Mouse (Mus musculus) lung, postnatal 14 days (tissue): ENCODE data around the gene Rasgrp2.

Experiments used
- DNase-seq: peaks from one replicate; pipeline ENCODE4 v3.0.0; 2021

The Rasgrp2 gene

GRCm38 (mm10) chr19:6399285-6400095 lies at the start of gene Rasgrp2:
Gene Rasgrp2 (plus strand): TSS chr19:6399340.
- peak; percentile 78 for DNase-seq

DNA sequence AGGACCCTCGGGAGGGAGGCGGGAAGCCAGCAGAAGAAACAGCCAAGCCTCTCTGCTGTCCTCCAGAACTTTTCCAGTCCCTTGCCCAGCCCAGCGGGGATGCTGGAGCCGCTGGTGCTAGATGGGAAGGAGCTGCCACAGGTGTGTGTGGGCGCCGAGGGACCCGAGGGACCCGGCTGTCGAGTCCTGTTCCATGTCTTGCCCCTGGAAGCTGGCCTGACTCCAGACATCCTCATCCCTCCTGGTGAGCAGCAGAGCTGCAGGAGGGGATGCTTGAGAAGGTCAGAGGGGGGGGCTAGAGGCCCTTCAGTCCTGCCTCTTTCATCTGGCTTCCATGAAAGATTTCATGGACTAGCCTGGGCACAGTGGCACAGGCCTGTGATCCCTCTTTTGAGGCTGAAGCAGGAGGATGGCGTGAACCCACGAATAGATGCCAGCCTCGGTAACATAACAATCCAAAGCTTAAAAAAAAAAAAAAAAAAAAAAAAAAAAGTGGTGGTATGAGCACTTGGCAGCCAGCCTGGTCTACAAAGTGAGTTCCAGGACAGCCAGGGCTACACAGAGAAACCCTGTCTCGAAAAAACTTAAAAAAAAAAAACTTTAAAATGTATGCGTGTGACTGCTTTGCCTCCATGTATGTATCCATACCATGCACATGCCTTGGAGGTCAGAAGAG lies 47.6 kb upstream of the Rasgrp2 start:
- no peak for DNase-seq

- no peak for DNase-seq
Observed at GRCm38 (mm10) chr19:6352107-6352505, 47.0 kb upstream of the Rasgrp2 start.

GRCm38 (mm10) chr19:6354030-6354429 lies 45.1 kb upstream of the Rasgrp2 start:
- DNase-seq: no peak

GRCm38 (mm10) chr19:6361291-6361690 lies 37.8 kb upstream of the Rasgrp2 start:
- no peak for DNase-seq

- no peak for DNase-seq
Observed at GRCm38 (mm10) chr19:6363091-6363410, 36.1 kb upstream of the Rasgrp2 start.

- peak; percentile 100 for DNase-seq
Observed at GRCm38 (mm10) chr19:6363411-6364240, 35.5 kb upstream of the Rasgrp2 start, which contains the start of gene Sf1. Gene Sf1 (plus strand): TSS chr19:6363690.

GRCm38 (mm10) chr19:6364317-6364725 lies 34.8 kb upstream of the Rasgrp2 start:
- DNase-seq: peak; percentile 94

- no peak for DNase-seq
Observed at GRCm38 (mm10) chr19:6364842-6365241, 34.3 kb upstream of the Rasgrp2 start.

DNA sequence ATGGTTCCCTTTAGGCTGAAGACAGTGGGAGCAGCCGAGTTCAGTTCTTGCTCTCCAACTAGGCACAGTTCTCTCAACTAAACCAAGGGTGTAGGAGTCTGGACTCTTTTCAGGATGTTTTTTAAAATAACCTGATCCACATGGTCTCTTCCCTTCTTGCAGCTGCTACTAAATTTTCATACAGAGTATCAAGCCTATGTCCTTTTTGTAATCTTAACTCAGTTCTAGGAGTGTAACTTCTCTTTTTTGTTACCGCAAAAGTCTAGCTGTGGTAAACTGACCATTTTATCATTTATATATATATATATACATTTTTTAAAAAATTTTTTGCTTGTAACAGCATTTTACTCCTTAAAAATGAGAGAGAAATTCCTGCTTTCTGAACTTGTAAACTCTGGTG lies 29.0 kb upstream of the Rasgrp2 start:
- DNase-seq: no peak

DNA sequence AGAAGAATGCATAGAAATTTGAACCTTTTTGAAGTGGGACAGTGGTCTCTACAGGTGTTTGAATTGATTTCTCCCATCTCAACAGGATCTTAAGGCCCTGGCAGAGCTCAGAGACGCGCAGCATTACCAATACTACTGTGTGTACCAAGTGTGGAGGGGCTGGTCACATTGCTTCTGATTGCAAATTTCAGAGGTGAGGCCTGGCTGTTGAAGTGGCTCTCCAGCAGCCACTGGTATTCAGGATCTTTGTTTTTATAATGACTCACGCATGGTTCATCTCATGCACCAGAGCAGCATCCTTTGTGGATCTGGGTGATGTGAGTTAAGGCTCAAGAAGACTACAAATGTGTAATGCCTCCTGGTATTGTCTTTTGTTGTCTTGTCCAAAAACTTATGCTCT lies 26.7 kb upstream of the Rasgrp2 start:
- no peak for DNase-seq

DNA sequence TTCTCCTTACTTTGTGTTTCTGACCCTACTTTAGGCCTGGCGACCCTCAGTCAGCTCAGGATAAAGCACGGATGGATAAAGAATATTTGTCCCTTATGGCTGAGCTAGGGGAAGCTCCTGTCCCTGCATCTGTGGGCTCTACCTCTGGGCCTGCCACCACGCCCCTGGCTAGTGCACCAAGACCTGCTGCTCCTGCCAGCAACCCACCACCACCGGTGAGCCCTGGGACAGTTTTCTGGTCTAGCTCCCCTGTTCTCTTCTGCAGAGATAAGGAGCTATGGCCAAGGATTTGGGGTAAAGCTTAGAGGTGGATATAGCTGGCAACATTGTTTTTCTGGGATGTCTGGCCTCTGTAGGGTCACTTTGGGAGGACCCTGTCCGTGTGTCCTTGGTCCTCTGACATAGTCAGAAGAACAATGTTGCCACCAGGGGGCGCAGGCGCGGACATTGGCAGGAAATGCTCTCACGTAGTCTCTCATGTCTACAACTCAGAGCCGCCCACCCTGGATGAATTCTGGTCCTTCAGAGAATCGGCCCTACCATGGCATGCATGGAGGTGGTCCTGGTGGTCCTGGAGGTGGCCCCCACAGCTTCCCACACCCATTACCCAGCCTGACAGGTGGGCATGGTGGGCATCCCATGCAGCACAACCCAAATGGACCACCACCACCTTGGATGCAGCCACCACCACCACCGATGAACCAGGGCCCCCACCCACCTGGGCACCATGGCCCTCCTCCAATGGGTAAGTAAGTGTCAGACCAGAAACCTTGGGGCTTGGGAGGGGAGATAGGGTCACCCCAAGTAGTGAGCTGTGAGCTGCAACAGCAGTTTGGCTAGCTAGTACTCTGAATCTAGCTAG lies 25.4 kb upstream of the Rasgrp2 start:
- peak; percentile 93 for DNase-seq

DNA sequence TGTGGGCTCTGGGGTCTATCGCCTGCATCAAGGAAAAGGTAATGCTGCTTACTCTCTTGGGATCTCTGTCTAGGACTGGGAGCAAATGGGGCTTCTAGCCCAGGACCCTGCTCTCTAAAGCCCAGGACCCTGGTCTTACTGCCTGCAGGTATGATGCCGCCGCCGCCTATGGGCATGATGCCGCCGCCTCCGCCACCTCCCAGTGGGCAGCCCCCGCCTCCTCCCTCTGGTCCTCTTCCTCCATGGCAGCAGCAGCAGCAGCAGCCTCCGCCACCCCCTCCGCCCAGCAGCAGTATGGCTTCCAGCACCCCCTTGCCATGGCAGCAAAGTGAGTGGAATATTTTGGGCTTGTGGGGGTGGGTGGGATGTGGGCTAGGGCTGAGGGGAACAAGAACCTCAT lies 24.6 kb upstream of the Rasgrp2 start:
- no peak for DNase-seq

DNA sequence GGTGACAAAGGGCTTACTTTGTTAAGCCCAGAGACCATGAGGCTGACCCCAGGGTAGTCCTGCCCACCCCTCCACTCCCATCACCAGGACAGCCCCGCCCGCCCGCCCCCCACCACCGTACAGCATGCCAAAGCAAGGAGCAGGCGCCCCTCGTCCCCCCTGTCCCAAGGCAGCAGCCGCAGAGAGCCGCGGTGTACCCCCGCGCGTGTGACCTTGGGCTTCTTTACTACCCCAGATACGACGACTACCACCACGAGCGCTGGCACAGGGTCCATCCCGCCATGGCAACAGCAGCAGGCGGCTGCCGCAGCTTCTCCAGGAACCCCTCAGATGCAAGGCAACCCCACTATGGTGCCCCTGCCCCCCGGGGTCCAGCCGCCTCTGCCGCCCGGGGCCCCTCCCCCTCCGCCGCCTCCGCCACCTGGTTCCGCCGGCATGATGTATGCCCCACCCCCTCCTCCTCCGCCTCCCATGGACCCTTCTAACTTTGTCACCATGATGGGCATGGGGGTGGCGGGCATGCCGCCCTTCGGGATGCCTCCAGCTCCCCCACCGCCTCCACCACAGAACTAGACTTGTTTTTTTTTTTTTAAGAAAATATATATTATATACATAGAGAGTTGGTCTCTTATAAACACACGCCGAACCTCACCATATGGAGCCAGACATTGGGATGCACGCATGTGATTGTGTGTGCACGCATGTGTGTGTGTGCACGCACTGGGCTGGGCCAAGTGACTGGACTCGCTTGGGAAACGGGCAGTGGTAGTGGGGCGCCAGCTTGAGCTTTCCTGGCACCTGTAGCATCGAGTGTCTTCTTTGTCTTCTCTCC lies 23.5 kb upstream of the Rasgrp2 start:
- DNase-seq: no peak

DNA sequence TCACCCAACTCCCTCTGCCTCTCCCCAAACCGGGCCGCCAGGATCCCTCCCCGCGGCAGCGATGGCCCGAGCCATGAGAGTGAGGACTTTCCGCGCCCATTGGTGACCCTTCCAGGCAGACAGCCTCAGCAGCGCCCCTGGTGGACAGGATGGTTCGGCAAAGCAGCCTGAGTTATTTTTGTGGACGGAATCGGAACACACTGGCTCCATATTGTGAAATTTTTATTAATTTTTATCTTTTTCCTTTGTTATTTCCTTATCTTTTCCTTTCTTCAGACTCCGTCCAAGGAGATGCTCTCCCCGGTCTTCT lies 22.9 kb upstream of the Rasgrp2 start:
- peak; percentile 67 for DNase-seq

GRCm38 (mm10) chr19:6376643-6377042 lies 22.5 kb upstream of the Rasgrp2 start:
- DNase-seq: no peak

DNA sequence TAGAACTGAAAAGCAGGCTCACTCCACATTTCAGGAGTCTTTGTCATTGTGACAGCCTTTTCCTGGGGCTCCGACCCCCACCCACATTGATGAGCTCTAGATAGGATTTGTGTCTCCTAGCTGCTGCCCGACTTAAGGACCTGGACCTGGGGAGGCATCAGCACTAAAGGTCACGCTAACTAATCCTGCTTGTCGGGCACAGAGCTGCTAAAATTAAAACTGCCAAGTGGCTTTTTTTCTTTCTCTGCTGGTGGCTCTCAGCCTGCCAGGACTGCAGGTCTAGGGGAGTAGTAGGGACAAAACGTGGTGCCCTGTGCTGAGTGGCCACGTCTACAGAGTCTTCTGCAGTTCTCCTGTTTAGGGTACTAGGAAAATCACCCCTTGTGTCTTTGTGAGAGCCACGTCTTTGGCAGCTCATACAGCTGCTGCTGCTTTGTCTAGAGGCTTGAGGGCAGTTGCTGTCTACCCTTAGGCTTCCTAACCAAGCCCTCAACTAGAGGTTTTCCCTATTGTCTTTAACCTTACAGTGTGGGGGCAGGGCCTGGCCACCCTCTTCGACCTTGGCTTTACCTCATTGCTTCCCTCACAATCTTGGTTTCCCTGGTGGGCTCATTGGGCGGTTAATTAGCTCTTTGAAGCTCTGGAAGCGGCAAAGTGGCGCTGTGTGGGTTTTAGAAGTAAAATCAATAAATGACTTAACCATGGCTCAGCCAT lies 21.7 kb upstream of the Rasgrp2 start:
- DNase-seq: no peak

DNA sequence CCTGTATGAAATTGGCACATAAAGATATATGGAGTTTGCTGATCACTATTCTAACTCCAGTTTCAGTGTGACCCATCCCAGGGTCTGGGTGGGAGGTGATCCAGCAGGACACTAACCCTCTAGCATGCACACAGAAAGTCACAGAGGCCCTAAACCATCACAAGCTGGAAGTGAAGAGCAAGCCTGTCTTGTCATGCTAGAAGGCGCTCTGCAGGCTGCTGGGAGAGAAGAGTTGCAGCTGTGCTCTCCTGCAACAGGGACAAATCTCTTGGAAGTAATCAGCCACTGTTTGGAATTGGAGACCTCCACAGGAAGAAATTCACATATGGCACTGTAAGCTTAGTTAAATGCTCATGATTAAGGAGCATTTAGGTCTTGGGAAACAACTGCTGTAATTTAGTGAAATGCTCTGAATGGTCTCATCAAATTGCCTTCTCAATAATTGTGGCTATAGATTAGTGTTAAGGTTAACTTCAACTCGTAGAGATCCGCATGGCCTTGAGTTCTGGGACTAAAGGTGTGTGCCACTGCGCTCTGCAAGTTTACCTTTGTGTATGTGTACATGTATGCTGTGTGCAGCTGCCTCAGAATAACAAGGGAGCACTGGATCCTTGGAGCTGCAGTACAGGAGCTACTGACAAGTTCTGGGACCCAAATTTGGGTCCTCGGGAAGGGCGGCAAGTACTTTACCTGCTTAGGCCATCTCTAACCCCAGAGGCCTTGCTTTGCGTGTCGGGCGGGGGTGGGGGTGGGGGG lies 18.6 kb upstream of the Rasgrp2 start:
- no peak for DNase-seq

GRCm38 (mm10) chr19:6381238-6381637 lies 17.9 kb upstream of the Rasgrp2 start:
- DNase-seq: no peak

GRCm38 (mm10) chr19:6382323-6382924 lies 16.7 kb upstream of the Rasgrp2 start:
- no peak for DNase-seq
